Mouse (Mus musculus): ENCODE data around the gene Tshr. TPM values are rescaled to one million over a fixed set of nuclear protein-coding genes. Genes with fewer than 3 reads are reported as not detected.

Tshr gene
- total RNA-seq, 1 experiment: 0.22 TPM

- Histone ChIP-seq H3K4me1 (ENCODE audit: control insufficient read depth in 2 of 2, insufficient read depth in 2 of 2, low read length in 2 of 2, poor library complexity in 1 of 2) (no peaks in the 10 kb centered on the region), H3K9me3 (ENCODE audit: control insufficient read depth, insufficient read depth, low read depth, low read length) (no peaks in the 10 kb centered on the region), H3K4me3 (ENCODE audit: insufficient read depth in 1 of 2, low read depth in 1 of 2, low read length in 2 of 2, poor library complexity in 1 of 2, severe bottlenecking in 1 of 2) (no peak overlapping the region), H3K9ac (ENCODE audit: insufficient read depth, low read depth, low read length, poor library complexity, severe bottlenecking) (no peak overlapping the region), H3K27ac (ENCODE audit: insufficient read depth, low read depth, low read length, poor library complexity, severe bottlenecking) (no peak overlapping the region), H3K36me3 (ENCODE audit: control insufficient read depth, insufficient read depth, low read length, poor library complexity, severe bottlenecking) (no peaks in the 10 kb centered on the region)
- DNase-seq (ENCODE audit: low read depth, low spot score): no peak
- TF ChIP-seq CHD2 (IDR thresholded peaks at IDR 0.05; ENCODE audit: low read depth, low read length) (no peak), ZNF384 (IDR thresholded peaks at IDR 0.05; ENCODE audit: low read depth, low read length) (no peak), ZC3H11A (IDR thresholded peaks at IDR 0.05; ENCODE audit: borderline replicate concordance, low read depth, low read length) (no peak), HCFC1 (IDR thresholded peaks at IDR 0.05; ENCODE audit: borderline replicate concordance, insufficient read depth, low read length) (no peak), MAFK (IDR thresholded peaks at IDR 0.05; ENCODE audit: insufficient read depth, low read depth, low read length) (no peak)
- in situ Hi-C loops (cut with MboI; ENCODE audit: low sequenced_read_pairs in 2 of 2, unreplicated experiment in 2 of 2): loop anchor here (25.0 kb wide), 1 partner anchor 366 kb away; the partner anchor contains the start of gene Ston2 (in 2 of the 2)
Measured at GRCm38 (mm10) chr12:91421272-91421671, 36.9 kb downstream of the Tshr start.

- H3K9me3 ChIP-seq (ENCODE audit: control insufficient read depth, insufficient read depth, low read depth, low read length): no peaks in the 10 kb centered on the region
- no peak overlapping the region for H3K9ac ChIP-seq (ENCODE audit: insufficient read depth, low read depth, low read length, poor library complexity, severe bottlenecking)
- no peak overlapping the region for H3K27ac ChIP-seq (ENCODE audit: insufficient read depth, low read depth, low read length, poor library complexity, severe bottlenecking)
- DNase-seq (ENCODE audit: low read depth, low spot score): peak; percentile 39
- in situ Hi-C loops (cut with MboI; ENCODE audit: low sequenced_read_pairs in 2 of 2, unreplicated experiment in 2 of 2): loop anchor here (25.0 kb wide), 1 partner anchor 364 kb away; the partner anchor contains the start of gene Ston2 (in 2 of the 2)
- H3K4me1 ChIP-seq (ENCODE audit: control insufficient read depth in 2 of 2, insufficient read depth in 2 of 2, low read length in 2 of 2, poor library complexity in 1 of 2): no peaks in the 10 kb centered on the region
- no peaks in the 10 kb centered on the region for H3K36me3 ChIP-seq (ENCODE audit: control insufficient read depth, insufficient read depth, low read length, poor library complexity, severe bottlenecking)
- TF ChIP-seq ZC3H11A (IDR thresholded peaks at IDR 0.05; ENCODE audit: borderline replicate concordance, low read depth, low read length) (no peak), CHD2 (IDR thresholded peaks at IDR 0.05; ENCODE audit: low read depth, low read length) (no peak), MAFK (IDR thresholded peaks at IDR 0.05; ENCODE audit: insufficient read depth, low read depth, low read length) (no peak), HCFC1 (IDR thresholded peaks at IDR 0.05; ENCODE audit: borderline replicate concordance, insufficient read depth, low read length) (no peak), ZNF384 (IDR thresholded peaks at IDR 0.05; ENCODE audit: low read depth, low read length) (no peak)
- H3K4me3 ChIP-seq (ENCODE audit: insufficient read depth in 1 of 2, low read depth in 1 of 2, low read length in 2 of 2, poor library complexity in 1 of 2, severe bottlenecking in 1 of 2): no peak overlapping the region
Measured at GRCm38 (mm10) chr12:91423125-91423820, 38.9 kb downstream of the Tshr start.

GRCm38 (mm10) chr12:91426499-91426898, 42.1 kb downstream of the Tshr start:
- in situ Hi-C loops (cut with MboI; ENCODE audit: low sequenced_read_pairs in 2 of 2, unreplicated experiment in 2 of 2): no loop called here
- Histone ChIP-seq H3K9me3 (ENCODE audit: control insufficient read depth, insufficient read depth, low read depth, low read length) (no peaks in the 10 kb centered on the region), H3K27ac (ENCODE audit: insufficient read depth, low read depth, low read length, poor library complexity, severe bottlenecking) (no peak overlapping the region), H3K4me1 (ENCODE audit: control insufficient read depth in 2 of 2, insufficient read depth in 2 of 2, low read length in 2 of 2, poor library complexity in 1 of 2) (no peaks in the 10 kb centered on the region), H3K36me3 (ENCODE audit: control insufficient read depth, insufficient read depth, low read length, poor library complexity, severe bottlenecking) (no peaks in the 10 kb centered on the region), H3K4me3 (ENCODE audit: insufficient read depth in 1 of 2, low read depth in 1 of 2, low read length in 2 of 2, poor library complexity in 1 of 2, severe bottlenecking in 1 of 2) (no peak overlapping the region), H3K9ac (ENCODE audit: insufficient read depth, low read depth, low read length, poor library complexity, severe bottlenecking) (no peak overlapping the region)
- DNase-seq (ENCODE audit: low read depth, low spot score): no peak
- TF ChIP-seq HCFC1 (IDR thresholded peaks at IDR 0.05; ENCODE audit: borderline replicate concordance, insufficient read depth, low read length): no peak
- no peak for TF ChIP-seq MAFK (IDR thresholded peaks at IDR 0.05; ENCODE audit: insufficient read depth, low read depth, low read length)
- no peak for TF ChIP-seq CHD2 (IDR thresholded peaks at IDR 0.05; ENCODE audit: low read depth, low read length)
- TF ChIP-seq ZC3H11A (IDR thresholded peaks at IDR 0.05; ENCODE audit: borderline replicate concordance, low read depth, low read length): no peak
- TF ChIP-seq ZNF384 (IDR thresholded peaks at IDR 0.05; ENCODE audit: low read depth, low read length): no peak

GRCm38 (mm10) chr12:91427129-91427528, 42.8 kb downstream of the Tshr start:
- no peaks in the 10 kb centered on the region for H3K4me1 ChIP-seq (ENCODE audit: control insufficient read depth in 2 of 2, insufficient read depth in 2 of 2, low read length in 2 of 2, poor library complexity in 1 of 2)
- no peak overlapping the region for H3K4me3 ChIP-seq (ENCODE audit: insufficient read depth in 1 of 2, low read depth in 1 of 2, low read length in 2 of 2, poor library complexity in 1 of 2, severe bottlenecking in 1 of 2)
- H3K9ac ChIP-seq (ENCODE audit: insufficient read depth, low read depth, low read length, poor library complexity, severe bottlenecking): no peak overlapping the region
- no peaks in the 10 kb centered on the region for H3K36me3 ChIP-seq (ENCODE audit: control insufficient read depth, insufficient read depth, low read length, poor library complexity, severe bottlenecking)
- no peaks in the 10 kb centered on the region for H3K9me3 ChIP-seq (ENCODE audit: control insufficient read depth, insufficient read depth, low read depth, low read length)
- DNase-seq (ENCODE audit: low read depth, low spot score): no peak
- no peak overlapping the region for H3K27ac ChIP-seq (ENCODE audit: insufficient read depth, low read depth, low read length, poor library complexity, severe bottlenecking)
- in situ Hi-C loops (cut with MboI; ENCODE audit: low sequenced_read_pairs in 2 of 2, unreplicated experiment in 2 of 2): no loop called here
- TF ChIP-seq MAFK (IDR thresholded peaks at IDR 0.05; ENCODE audit: insufficient read depth, low read depth, low read length) (no peak), ZNF384 (IDR thresholded peaks at IDR 0.05; ENCODE audit: low read depth, low read length) (no peak), CHD2 (IDR thresholded peaks at IDR 0.05; ENCODE audit: low read depth, low read length) (no peak), HCFC1 (IDR thresholded peaks at IDR 0.05; ENCODE audit: borderline replicate concordance, insufficient read depth, low read length) (no peak), ZC3H11A (IDR thresholded peaks at IDR 0.05; ENCODE audit: borderline replicate concordance, low read depth, low read length) (no peak)

Data from ES-E14 (cell line).